Mouse (Mus musculus): Measurements from ENCODE around the gene Bptf. TPM values are rescaled to one million over a fixed set of nuclear protein-coding genes. Genes with fewer than 3 reads are reported as not detected.
"Not testable (repeated sequence)": the region's sequence is repeated elsewhere in the genome, so short reads cannot be mapped to it uniquely, and the experiment has no call there.

Bptf gene
- polyA plus RNA-seq, 1 experiment: 16.7 TPM

GRCm38 (mm10) chr11:107018606-107019005 lies 113.3 kb downstream of the Bptf start:
- no peak for DNase-seq (ENCODE audit: low read depth)

GRCm38 (mm10) chr11:107017339-107017886 lies 114.5 kb downstream of the Bptf start:
- no peak for DNase-seq (ENCODE audit: low read depth)

- no peak for DNase-seq (ENCODE audit: low read depth)
Observed at GRCm38 (mm10) chr11:107016893-107017292, 115.0 kb downstream of the Bptf start.

- DNase-seq (ENCODE audit: low read depth): not testable (repeated sequence)
Observed at GRCm38 (mm10) chr11:107015535-107016187, 116.3 kb downstream of the Bptf start.

- DNase-seq (ENCODE audit: low read depth): no peak
Observed at GRCm38 (mm10) chr11:107014597-107015309, 117.2 kb downstream of the Bptf start.

- no peak for DNase-seq (ENCODE audit: low read depth)
Observed at GRCm38 (mm10) chr11:107014020-107014585, 117.8 kb downstream of the Bptf start.

GRCm38 (mm10) chr11:107012324-107013017 lies 119.5 kb downstream of the Bptf start:
- DNase-seq (ENCODE audit: low read depth): no peak

GRCm38 (mm10) chr11:107011669-107012323 lies 120.1 kb downstream of the Bptf start:
- no peak for DNase-seq (ENCODE audit: low read depth)

GRCm38 (mm10) chr11:107011171-107011570 lies 120.8 kb downstream of the Bptf start:
- no peak for DNase-seq (ENCODE audit: low read depth)

GRCm38 (mm10) chr11:107010447-107010846 lies 121.5 kb downstream of the Bptf start:
- no peak for DNase-seq (ENCODE audit: low read depth)

- no peak for DNase-seq (ENCODE audit: low read depth)
Observed at GRCm38 (mm10) chr11:107005538-107005937, 126.4 kb downstream of the Bptf start.

- DNase-seq (ENCODE audit: low read depth): no peak
Observed at GRCm38 (mm10) chr11:107001760-107002675, 129.9 kb downstream of the Bptf start.

GRCm38 (mm10) chr11:106999949-107000513 lies 131.9 kb downstream of the Bptf start:
- DNase-seq (ENCODE audit: low read depth): no peak

- no peak for DNase-seq (ENCODE audit: low read depth)
Observed at GRCm38 (mm10) chr11:106999151-106999948, 132.6 kb downstream of the Bptf start, which contains the start of gene Kpna2. Gene Kpna2 (minus strand): TSS chr11:106999541.

- no peak for DNase-seq (ENCODE audit: low read depth)
Observed at GRCm38 (mm10) chr11:106998651-106999150, 133.2 kb downstream of the Bptf start.

GRCm38 (mm10) chr11:106997976-106998375 lies 134.0 kb downstream of the Bptf start:
- no peak for DNase-seq (ENCODE audit: low read depth)

- not testable (repeated sequence) for DNase-seq (ENCODE audit: low read depth)
Observed at GRCm38 (mm10) chr11:106996492-106996891, 135.4 kb downstream of the Bptf start.

- DNase-seq (ENCODE audit: low read depth): no peak
Observed at GRCm38 (mm10) chr11:106994246-106995085, 137.5 kb downstream of the Bptf start.
